Mouse (Mus musculus) testis, adult 2 months (tissue): Measurements from ENCODE around the gene Sh3pxd2a.

ENCODE experiments used
- CTCF ChIP-seq: fragments of 200-500 bp; IDR thresholded peaks from 2 replicates; pipeline ENCODE4 v1.5.1; 2012; ENCODE audit warnings: low read depth, mild to moderate bottlenecking, inconsistent platforms, low read length, moderate library complexity; ENCODE audit not compliant: control insufficient read depth, insufficient read depth, insufficient replicate concordance
- POLR2A ChIP-seq: fragments of 200-500 bp; IDR thresholded peaks from 2 replicates; pipeline ENCODE4 v1.6.1; 2012; ENCODE audit warnings: low read depth, mild to moderate bottlenecking, inconsistent platforms, low read length, moderate library complexity; ENCODE audit not compliant: control insufficient read depth

DNA sequence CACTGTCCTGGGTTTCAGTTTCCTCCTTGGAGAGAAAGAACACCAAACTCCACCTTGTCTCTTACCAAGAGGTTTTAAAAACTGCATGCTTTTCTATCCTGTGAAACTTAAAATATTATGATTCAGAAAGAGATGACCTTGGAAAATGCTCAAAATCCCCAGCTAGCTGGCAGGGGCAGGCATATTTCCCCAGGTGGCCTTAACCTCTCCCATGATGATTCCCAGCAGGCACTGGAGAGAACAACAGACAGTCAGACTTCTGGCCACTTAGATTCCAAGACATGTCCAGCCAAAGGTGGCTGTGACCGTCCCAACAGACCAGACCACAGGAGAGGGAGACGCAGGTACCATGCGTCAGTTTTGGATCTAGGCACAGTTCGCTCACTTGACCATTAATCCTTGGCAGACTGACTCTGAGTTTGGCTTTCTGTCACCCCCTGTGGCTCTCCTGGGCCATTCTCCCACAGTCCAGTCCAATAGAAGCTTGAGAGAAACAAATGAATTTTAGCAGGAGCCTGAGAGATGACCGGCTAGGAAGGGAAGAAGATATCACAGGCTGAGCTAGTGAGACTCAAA is 159.9 kb downstream of the Sh3pxd2a start:
- no peak for TF ChIP-seq CTCF
- no peak for TF ChIP-seq POLR2A
